Mouse (Mus musculus) liver, embryonic 14.5 days (tissue): ENCODE data around the gene Ncapg.

Source experiments
- CTCF ChIP-seq: IDR thresholded peaks from 2 replicates; pipeline ENCODE4 v1.5.1; 2016; ENCODE audit warnings: antibody characterized with exemption, low read depth, control low read depth
- EP300 ChIP-seq: IDR thresholded peaks from 2 replicates; pipeline ENCODE4 v1.6.1; 2016; ENCODE audit warnings: antibody characterized with exemption, low read depth

- TF ChIP-seq CTCF, result no peak
- TF ChIP-seq EP300, result no peak
Measured at GRCm38 (mm10) chr5:45668831-45669230, 888 bp upstream of the Ncapg start.
